Mouse (Mus musculus) embryonic facial prominence, embryonic 11.5 days (tissue): ENCODE results near the gene Bcl2. TPM values are rescaled to one million over a fixed set of nuclear protein-coding genes. Genes with fewer than 3 reads are reported as not detected.

Experiments
- ATAC-seq: fragments of 200-750 bp; cut with Nextera tagmentation; replicated peaks from 2 replicates; pipeline ENCODE4 v1.8.0; 2017; ENCODE audit warnings: low read depth; ENCODE audit not compliant: insufficient number of reproducible peaks, low FRiP score, low TSS enrichment
- DNase-seq: peaks from one replicate; pipeline ENCODE4 v3.0.0-alpha.2; 2015; ENCODE audit warnings: low spot score
- H3K27ac ChIP-seq: fragments of 300-500 bp; sonication (generic); replicated peaks from 2 replicates; pipeline ENCODE4 v1.5.1; 2014; ENCODE audit warnings: mild to moderate bottlenecking, low read depth, low read length, control low read depth
- H3K27me3 ChIP-seq: fragments of 300-500 bp; sonication (generic); 2 replicates; pipeline ENCODE4 v1.6.1; 2014; ENCODE audit warnings: mild to moderate bottlenecking, low read length, moderate library complexity, mixed read lengths; ENCODE audit not compliant: control insufficient read depth, insufficient read depth
- H3K36me3 ChIP-seq: fragments of 300-500 bp; sonication (generic); replicated peaks from 2 replicates; pipeline ENCODE4 v1.6.1; 2014; ENCODE audit warnings: low read depth, mild to moderate bottlenecking, low read length, moderate library complexity, mixed read lengths; ENCODE audit not compliant: control insufficient read depth, insufficient read depth
- H3K4me1 ChIP-seq: fragments of 300-500 bp; sonication (generic); 2 replicates; pipeline ENCODE4 v1.6.1; 2014; ENCODE audit warnings: low read length, mixed read lengths; ENCODE audit not compliant: control insufficient read depth, insufficient read depth
- H3K4me2 ChIP-seq: fragments of 300-500 bp; sonication (generic); 2 replicates; pipeline ENCODE4 v1.6.1; 2014; ENCODE audit warnings: low read depth, mild to moderate bottlenecking, control low read depth, low read length, moderate library complexity
- H3K4me3 ChIP-seq: fragments of 300-500 bp; sonication (generic); 2 replicates; pipeline ENCODE4 v1.5.1; 2014; ENCODE audit warnings: low read depth, low read length, control low read depth
- H3K9ac ChIP-seq: fragments of 300-500 bp; sonication (generic); replicated peaks from 2 replicates; pipeline ENCODE4 v1.6.1; 2014; ENCODE audit warnings: mild to moderate bottlenecking, control low read depth, low read length
- H3K9me3 ChIP-seq: fragments of 300-500 bp; sonication (generic); replicated peaks from 2 replicates; pipeline ENCODE4 v1.6.1; 2016; ENCODE audit warnings: mild to moderate bottlenecking, low read length, inconsistent platforms, mixed read lengths; ENCODE audit not compliant: control insufficient read depth
- WGBS: fragments of 180-500 bp; shearing (Covaris S2); extraction: QIAGEN DNeasy Blood & Tissue Kit; methylation state at CpG from one replicate; pipeline ENCODE4 v1.1.7; 2014; 5-methylcytosine and 5-hydroxymethylcytosine counted together
- polyA plus RNA-seq: library from polyadenylated mRNA; unstranded; fragments of >200 nt; fragmentation: Nextera tagmentation; extraction: Ambion mirVana; gene quantifications from 2 replicates; pipeline ENCODE4 v1.2.1, GENCODE M21; 2014

Bcl2 gene
- polyA plus RNA-seq, 1 experiment from 2014 or later, result 7.1 TPM

GRCm38 (mm10) chr1:106651211-106651610 lies 62.9 kb downstream of the Bcl2 start:
- Histone ChIP-seq H3K36me3 (no peaks in the 10 kb centered on the region), H3K27ac (no peak overlapping the region), H3K4me3 (no peak overlapping the region), H3K9ac (no peak overlapping the region), H3K9me3 (no peaks in the 10 kb centered on the region), H3K27me3 (no peaks in the 10 kb centered on the region), H3K4me1 (no peaks in the 10 kb centered on the region), H3K4me2 (no peak overlapping the region)
- ATAC-seq (no peak), DNase-seq (no peak)
- WGBS, result 75% methylated on average over 7 of the region's 7 CpGs

- H3K4me2 ChIP-seq, result no peak overlapping the region
Measured at GRCm38 (mm10) chr1:106650427-106650826, 63.6 kb downstream of the Bcl2 start.

GRCm38 (mm10) chr1:106647336-106647735 lies 66.7 kb downstream of the Bcl2 start:
- ATAC-seq, result no peak
- 83% methylated on average over 3 of the region's 3 CpGs for WGBS
- H3K4me2 ChIP-seq, result no peak overlapping the region

More at GRCm38 (mm10) chr1:106650427-106650826, 63.6 kb downstream of the Bcl2 start:
- no peaks in the 10 kb centered on the region for H3K9me3 ChIP-seq
- H3K27ac ChIP-seq, result no peak overlapping the region
- WGBS, result 82% methylated on average over 4 of the region's 4 CpGs
- H3K27me3 ChIP-seq, result no peaks in the 10 kb centered on the region
- no peak for ATAC-seq
- no peak for DNase-seq
- no peak overlapping the region for H3K9ac ChIP-seq
- no peaks in the 10 kb centered on the region for H3K36me3 ChIP-seq
- H3K4me1 ChIP-seq, result no peaks in the 10 kb centered on the region
- H3K4me3 ChIP-seq, result no peak overlapping the region

GRCm38 (mm10) chr1:106644566-106644965 lies 69.5 kb downstream of the Bcl2 start:
- H3K4me3 ChIP-seq, result no peak overlapping the region

More at GRCm38 (mm10) chr1:106647336-106647735, 66.7 kb downstream of the Bcl2 start:
- DNase-seq, result no peak
- H3K9ac ChIP-seq, result no peak overlapping the region
- no peaks in the 10 kb centered on the region for H3K9me3 ChIP-seq
- no peak overlapping the region for H3K4me3 ChIP-seq
- no peaks in the 10 kb centered on the region for H3K4me1 ChIP-seq
- H3K27ac ChIP-seq, result no peak overlapping the region
- no peaks in the 10 kb centered on the region for H3K27me3 ChIP-seq
- H3K36me3 ChIP-seq, result no peaks in the 10 kb centered on the region

GRCm38 (mm10) chr1:106643527-106643926 lies 70.5 kb downstream of the Bcl2 start:
- H3K27ac ChIP-seq, result no peak overlapping the region
- DNase-seq, result no peak
- no peaks in the 10 kb centered on the region for H3K9me3 ChIP-seq
- H3K9ac ChIP-seq, result no peak overlapping the region
- no peaks in the 10 kb centered on the region for H3K36me3 ChIP-seq
- no peak overlapping the region for H3K4me2 ChIP-seq
- WGBS, result 81% methylated on average over 3 of the region's 3 CpGs
- no peak for ATAC-seq
- no peaks in the 10 kb centered on the region for H3K4me1 ChIP-seq
- H3K27me3 ChIP-seq, result no peaks in the 10 kb centered on the region
- no peak overlapping the region for H3K4me3 ChIP-seq

More at GRCm38 (mm10) chr1:106644566-106644965, 69.5 kb downstream of the Bcl2 start:
- Histone ChIP-seq H3K27ac (no peak overlapping the region), H3K9ac (no peak overlapping the region), H3K9me3 (no peaks in the 10 kb centered on the region), H3K4me2 (no peak overlapping the region), H3K4me1 (no peaks in the 10 kb centered on the region), H3K27me3 (no peaks in the 10 kb centered on the region), H3K36me3 (no peaks in the 10 kb centered on the region)
- no peak for ATAC-seq
- no peak for DNase-seq
- WGBS, result 85% methylated on average over 4 of the region's 4 CpGs

- H3K9me3 ChIP-seq, result no peaks in the 10 kb centered on the region
- H3K27ac ChIP-seq, result no peak overlapping the region
- no peak overlapping the region for H3K9ac ChIP-seq
- H3K4me1 ChIP-seq, result no peaks in the 10 kb centered on the region
- no peak overlapping the region for H3K4me2 ChIP-seq
- ATAC-seq (no peak), DNase-seq (no peak)
- H3K27me3 ChIP-seq, result no peaks in the 10 kb centered on the region
- H3K4me3 ChIP-seq, result no peak overlapping the region
- WGBS, result 85% methylated on average over 1 of the region's 1 CpGs
- no peaks in the 10 kb centered on the region for H3K36me3 ChIP-seq
Measured at GRCm38 (mm10) chr1:106640577-106640976, 73.5 kb downstream of the Bcl2 start.

- no peaks in the 10 kb centered on the region for H3K36me3 ChIP-seq
- 94% methylated on average over 11 of the region's 11 CpGs for WGBS
- ATAC-seq (no peak), DNase-seq (no peak)
- H3K27ac ChIP-seq, result no peak overlapping the region
- H3K9ac ChIP-seq, result no peak overlapping the region
- H3K27me3 ChIP-seq, result no peaks in the 10 kb centered on the region
- H3K4me3 ChIP-seq, result no peak overlapping the region
- no peaks in the 10 kb centered on the region for H3K4me1 ChIP-seq
- no peak overlapping the region for H3K4me2 ChIP-seq
- H3K9me3 ChIP-seq, result no peaks in the 10 kb centered on the region
Measured at GRCm38 (mm10) chr1:106637705-106638104, 76.4 kb downstream of the Bcl2 start.

GRCm38 (mm10) chr1:106636714-106637113 lies 77.4 kb downstream of the Bcl2 start:
- Histone ChIP-seq H3K4me2 (no peak overlapping the region), H3K27me3 (no peaks in the 10 kb centered on the region), H3K9ac (no peak overlapping the region), H3K36me3 (no peaks in the 10 kb centered on the region), H3K4me3 (no peak overlapping the region), H3K4me1 (no peaks in the 10 kb centered on the region), H3K9me3 (no peaks in the 10 kb centered on the region), H3K27ac (no peak overlapping the region)
- ATAC-seq, result no peak
- DNase-seq, result peak; percentile 69
- 25% methylated on average over 2 of the region's 2 CpGs for WGBS
